Mouse (Mus musculus) cortical plate, adult 2 months (tissue): Measurements from ENCODE around the gene Cntrl.

Experiments used
- CTCF ChIP-seq: fragments of 200-500 bp; IDR thresholded peaks from 2 replicates; pipeline ENCODE4 v1.5.1; 2011; ENCODE audit warnings: mild to moderate bottlenecking, control low read depth, low read length; ENCODE audit not compliant: insufficient read depth; ENCODE audit errors: extremely low read depth
- POLR2A ChIP-seq: fragments of 200-500 bp; IDR thresholded peaks from 2 replicates; pipeline ENCODE4 v1.6.1; 2011; ENCODE audit warnings: mild to moderate bottlenecking, low read length, control low read depth; ENCODE audit not compliant: insufficient read depth; ENCODE audit errors: extremely low read depth

DNA sequence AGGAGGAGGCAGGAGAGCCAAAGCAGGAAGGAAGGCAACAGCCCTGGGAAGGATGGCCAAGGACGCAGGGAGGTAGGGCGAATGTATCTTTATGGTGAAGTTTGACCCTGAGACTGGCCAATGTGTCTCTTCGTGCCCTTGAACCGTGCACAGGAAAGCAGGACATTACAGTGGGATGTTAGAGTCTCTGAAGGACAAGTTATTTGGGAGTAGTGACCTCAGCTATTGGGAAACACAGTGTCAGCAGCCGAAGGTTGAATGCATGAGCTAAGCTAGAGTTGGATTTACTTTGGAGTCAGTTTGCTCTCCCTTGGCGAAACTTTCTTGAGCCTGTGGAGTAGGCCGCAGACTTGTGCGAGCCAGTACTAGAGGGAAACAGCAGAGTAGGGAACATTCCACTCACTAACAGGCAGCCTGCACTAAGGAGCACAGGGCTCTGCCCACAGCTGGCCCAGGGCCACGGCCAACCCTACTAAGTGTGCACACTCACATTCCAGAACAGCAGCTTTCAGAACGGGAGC, 62.1 kb downstream of the Cntrl start:
- TF ChIP-seq POLR2A, result no peak
- no peak for TF ChIP-seq CTCF
